Mouse (Mus musculus) embryo, embryonic 11.5 days (tissue): ENCODE results near the gene Ankrd13b.
"Not testable (repeated sequence)": the region's sequence is repeated elsewhere in the genome, so short reads cannot be mapped to it uniquely, and the experiment has no call there.

Experiments
- DNase-seq: peaks from one replicate; pipeline ENCODE4 v3.0.0-alpha.2; 2012; ENCODE audit warnings: low read depth, low spot score

The Ankrd13b gene

DNA sequence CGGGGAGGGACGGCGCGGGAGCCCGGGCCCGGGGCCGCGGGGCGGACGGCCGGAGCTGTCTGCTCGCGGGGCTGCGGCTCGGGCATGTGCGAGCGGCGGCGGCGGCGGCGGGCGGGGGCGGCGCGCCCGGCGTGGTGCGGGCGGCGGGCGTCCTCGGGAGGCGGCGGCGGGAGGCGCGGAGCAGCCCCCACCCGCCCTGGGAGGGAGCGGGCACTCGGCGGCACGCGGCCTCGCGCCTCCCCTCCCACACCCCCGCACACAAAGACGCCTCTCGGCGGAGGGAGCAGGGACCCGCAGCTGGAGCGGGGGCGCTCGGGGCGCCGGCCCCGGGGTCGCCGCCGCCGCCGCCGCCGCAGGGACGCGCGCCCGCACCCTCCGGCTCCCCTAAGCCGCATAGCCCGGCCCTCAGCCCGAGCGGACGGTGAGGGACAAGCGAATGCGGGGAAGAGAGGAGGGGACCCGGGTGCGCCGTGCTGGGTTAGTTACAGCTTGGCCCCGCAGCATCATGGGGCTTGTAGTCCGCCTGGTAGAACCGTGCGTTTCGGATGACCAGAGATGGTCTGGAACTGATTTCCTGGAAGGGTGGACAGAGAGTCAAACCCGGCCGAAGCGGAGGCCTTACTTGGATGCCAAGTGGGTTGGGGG is at the start of gene Ankrd13b:
TSS of gene Ankrd13b (minus strand) at position 88 of the 645 bp plus-strand sequence.
- no peak for DNase-seq

DNA sequence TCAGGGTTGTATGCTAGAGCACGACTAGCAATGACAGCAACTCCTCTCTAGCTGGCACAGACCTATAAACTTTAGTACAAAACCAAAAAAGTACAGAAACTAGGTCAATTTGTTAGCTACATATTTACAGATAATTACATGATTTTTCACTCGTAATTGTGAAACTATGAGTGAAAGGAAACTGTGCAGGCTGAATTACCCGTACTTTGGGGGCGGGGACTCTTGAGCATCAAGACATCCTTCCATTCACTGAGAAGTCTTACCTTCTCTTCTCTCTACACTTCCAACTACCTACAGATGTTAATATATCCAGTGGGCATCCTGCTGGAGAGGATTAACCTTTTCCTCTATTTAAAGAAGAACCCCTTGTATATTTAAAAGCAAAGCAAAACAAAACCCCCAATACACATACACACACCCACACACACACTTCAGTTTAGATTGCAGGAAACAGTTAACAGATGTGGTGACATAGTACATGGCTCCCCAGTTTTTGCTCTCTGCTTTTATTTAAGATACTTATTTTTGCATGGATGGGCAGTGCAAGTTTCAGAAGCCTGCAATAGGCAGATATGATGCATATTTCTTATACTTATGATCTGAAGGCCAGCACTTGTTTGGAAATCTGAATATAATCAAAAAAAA is 42.8 kb upstream of the Ankrd13b start:
- DNase-seq = no peak

DNA sequence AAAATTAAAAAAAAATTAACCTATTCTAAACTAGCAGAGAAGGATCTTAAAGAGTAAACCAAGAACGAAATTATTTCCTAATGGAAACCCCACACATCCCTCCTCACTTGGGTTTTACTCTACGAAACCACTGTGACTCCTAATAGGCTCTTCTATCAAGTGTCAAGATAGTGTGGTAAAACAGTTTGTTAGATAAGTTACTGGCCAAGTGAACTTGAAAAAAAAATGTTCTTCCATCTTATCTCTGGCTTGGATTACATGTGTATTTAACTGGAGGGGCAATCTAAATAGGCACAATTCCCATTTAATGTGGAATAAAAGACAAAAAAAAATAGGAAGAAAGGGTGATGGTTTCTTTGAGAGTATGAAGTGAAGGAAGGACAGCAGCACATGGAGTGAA is 41.4 kb upstream of the Ankrd13b start:
- DNase-seq = no peak

DNA sequence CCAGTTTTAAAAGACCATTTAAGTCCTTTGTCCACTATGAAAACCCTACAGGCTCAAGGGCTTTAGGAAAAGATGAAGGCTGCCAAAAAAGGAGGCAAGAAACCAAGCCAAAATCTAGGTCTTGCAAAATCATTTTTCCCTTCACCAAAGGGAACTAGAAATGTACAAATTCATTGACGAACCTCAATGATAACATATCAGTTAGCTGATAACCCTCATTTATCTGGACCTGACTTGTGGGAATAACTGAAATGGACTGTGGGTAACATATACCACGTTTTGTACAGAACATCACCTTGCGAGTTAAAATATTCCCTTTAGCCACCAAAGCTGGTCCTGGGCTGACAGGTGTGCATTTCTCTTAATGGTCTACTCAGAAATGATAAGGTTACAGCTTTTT is 40.2 kb upstream of the Ankrd13b start:
- DNase-seq = no peak

DNA sequence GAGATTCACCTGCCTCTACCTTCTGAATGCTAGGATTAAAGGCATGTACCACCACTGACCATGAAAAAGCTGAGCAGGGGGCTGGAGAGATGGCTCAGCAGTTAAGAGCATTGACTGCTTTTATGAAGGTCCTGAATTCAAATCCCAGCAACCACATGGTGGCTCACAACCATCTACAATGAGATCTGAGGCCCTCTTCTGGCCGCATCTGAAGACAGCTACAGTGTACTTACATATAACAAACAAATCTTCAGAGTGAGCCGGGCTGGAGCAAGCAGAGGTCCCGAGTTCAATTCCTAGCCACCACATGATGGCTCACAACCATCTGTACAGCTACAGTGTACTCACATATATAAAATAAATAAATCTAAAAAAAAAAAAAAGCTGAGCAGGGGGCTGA is 38.9 kb upstream of the Ankrd13b start:
- not testable (repeated sequence) for DNase-seq

DNA sequence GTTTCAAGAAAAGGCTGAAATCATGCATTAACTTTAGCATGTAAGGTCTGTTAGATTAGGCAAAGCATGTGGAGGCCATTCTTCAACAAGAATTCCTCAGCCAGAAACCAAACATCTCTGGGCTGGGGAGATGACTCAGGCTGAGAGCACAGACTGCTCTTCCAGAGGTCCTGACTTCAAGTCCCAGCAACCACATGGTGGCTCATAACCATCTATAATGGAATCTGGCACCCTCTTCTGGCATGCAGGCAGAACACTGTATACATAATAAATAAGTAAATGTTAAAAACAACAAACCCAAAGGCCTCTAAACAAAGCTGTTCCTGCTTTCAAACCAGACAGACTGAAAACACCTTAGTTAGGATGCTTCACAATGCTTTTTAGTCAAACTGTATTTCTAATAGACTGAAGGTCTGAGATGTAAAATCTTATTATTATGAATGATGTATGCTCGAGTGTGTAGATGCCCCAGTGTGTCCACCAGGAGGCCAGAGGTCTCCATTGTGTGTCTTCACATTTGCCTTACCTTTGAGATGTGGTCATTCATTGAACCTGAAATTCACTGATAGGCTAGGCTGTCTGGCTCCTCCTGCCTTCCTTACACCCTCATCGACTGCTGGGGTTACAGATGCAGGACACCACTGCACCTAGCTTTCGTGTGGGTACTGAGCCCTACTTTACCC is 36.5 kb upstream of the Ankrd13b start:
- no peak for DNase-seq

DNA sequence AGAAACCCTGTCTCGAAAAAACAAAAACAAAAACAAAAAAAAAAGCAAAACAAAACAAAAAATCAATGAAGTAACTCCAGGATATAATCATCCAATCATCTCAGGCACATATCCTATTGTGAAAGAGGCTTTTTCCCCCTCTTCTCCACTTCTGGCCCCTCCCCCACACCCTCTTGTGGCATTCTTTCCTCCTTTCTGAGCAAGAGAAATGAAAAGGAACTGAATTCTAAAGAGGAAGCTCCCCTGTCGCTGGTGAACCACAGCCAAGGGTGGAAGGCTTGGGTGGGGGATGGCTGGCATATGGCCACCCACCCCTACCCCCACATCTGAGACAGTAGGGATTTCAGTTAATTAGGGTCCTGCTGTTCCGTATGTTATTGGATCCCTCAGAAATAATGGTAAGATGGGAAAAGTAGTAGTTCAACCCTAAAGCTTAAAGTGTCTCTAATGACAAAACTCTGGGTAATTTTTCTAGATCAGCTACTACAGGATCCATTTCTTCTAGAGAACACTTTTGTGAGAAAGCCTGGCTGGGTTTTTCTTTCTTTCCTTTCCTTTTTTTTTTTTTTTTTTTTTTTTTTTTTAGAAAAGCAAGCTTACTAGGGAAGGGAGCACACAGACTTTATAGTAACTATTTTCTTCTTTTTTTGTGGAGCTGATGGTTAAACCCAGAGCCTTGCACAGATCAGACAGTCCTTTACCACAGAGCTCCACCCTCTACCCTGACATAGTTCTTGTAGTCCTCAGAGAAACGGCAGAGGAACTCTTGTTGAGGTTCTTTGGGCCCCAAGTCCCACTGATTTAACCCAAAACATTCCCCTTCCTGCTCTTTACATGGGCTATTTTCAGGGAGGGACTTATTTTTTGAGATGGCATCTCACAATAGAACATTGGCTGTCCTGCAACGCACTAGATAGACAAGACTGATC is 31.4 kb upstream of the Ankrd13b start:
- DNase-seq = no peak

DNA sequence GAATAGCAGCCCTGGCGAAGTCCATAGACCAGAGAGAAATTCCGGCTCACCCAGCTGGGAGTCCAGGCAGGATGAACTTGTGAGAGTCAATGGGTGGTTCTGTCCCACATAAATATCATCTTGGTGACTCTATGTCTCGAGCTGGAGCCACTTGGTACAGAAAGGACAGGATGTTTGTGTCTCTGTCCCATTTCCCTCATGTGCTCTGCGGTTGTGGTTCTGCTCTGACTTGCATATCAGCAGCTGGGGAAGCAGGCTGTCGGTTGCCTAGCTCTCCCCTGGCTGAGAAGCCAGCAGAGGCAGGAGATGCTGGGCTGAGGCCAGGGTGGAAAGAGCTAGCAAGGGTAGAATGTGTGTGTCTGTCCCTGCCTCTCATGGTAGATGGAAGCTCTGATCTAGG is 29.6 kb upstream of the Ankrd13b start, which contains the start of gene Gm10392:
TSS of gene Gm10392 (minus strand) at position 156 of the 400 bp plus-strand sequence.
- no peak for DNase-seq

DNA sequence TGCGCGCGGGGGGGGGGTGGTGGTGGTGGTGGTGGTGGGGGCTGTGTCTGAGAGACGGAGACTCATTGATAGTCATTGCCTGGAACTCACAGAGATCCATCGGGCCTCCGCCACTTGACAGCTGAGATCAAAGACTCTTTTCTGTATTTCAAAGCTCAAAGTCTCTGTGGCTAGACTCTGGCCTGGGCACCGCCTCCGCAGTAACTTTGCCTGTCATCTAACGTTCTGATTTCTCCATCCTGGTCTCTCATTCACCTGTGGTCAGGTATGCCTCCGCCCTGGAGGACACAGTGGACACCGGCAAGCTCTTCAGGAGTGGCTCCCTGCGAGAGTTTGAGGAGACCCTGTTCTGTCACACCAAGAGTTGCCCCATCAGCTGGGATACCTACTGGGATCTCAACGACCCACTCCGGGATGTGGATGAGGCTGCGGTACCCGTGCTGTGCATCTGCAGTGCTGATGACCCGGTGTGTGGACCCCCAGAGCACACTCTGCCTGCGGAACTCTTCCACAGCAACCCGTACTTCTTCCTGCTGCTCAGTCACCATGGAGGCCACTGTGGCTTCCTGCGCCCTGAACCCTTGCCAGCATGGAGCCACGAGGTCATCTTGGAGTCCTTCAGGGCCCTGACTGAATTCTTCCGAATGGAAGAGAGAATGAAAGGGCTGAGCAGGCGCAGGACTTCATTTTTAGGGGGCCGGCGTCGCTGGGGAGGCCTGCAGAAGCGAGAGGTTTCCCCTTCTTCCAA is 28.7 kb upstream of the Ankrd13b start:
- no peak for DNase-seq

DNA sequence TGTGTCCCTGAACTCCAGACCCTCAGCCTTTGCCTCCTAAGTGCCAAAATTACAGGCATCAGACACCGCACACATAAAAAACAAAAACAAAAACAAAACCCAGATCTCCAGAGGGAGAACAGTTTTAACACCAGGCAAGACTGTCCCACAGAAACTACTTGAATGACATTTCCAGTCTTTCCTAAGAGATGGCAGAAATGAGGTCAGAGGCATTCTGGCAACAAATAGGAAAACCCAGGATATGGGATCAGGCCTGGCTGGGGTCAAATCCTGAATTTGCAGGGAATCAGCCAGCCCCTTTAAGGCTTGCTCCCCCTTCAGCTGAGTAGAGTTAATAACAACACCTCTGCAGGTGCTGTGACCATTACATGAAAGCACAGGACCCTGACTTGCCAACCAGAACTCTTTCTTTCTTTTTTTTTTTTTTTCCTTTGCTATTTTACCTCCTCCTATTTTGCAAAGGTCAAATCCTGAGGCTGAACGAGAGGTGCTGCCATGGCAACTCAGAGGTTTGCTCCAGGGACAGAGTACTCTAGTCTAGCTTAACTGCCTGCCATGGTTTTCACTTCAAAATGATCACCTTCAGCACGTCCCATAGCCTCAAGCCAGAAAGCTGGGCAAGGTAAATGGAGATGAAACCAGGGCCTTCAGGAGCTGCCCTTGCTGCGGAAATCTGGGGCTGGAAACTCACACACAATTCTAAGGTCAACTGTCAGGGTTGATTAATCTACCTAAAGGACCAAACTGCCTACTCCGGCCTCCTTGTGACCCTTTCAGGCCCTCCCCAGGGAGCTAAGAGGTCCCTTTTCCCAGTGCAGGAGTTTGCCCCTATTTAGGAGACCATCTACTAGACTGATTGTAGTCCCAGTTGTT is 27.3 kb upstream of the Ankrd13b start:
- DNase-seq = no peak

DNA sequence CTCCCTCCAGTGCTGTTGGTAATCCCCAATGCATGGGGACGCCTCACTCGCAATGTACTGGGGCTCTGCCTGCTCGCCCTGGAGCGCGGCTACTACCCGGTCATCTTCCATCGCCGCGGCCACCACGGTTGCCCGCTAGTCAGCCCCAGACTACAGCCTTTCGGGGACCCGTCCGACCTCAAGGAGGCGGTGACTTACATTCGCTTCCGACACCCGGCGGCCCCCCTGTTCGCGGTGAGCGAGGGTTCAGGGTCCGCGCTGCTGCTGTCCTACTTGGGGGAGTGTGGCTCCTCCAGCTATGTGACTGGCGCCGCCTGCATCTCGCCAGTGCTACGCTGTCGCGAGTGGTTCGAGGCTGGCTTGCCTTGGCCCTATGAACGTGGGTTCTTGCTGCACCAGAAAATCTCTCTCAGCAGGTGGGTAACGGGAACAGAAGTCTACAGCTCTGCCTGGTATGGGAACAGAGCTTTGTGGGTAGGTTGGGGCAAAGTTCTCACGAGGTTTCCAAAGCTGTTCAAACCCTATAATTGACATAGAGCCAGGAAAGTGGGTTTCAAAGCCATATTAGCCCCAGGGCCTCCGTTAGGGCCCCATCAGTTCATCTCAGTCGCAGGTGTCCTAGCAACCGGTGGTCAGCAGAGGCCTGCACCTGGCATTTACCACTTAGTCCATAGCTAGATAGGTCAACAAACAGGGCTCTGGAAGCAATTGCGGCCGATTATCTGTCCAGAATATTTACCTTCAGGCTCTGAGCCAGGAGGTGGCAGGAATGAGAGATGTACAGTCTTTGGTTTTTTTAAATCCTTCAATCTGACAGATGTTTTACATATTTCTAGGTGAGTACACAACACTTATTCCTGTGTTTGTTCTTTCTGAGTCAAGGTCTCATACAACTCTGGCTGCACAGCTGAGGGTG is 26.4 kb upstream of the Ankrd13b start, which contains the start of gene Trp53i13:
TSS of gene Trp53i13 (minus strand) at position 344 of the 916 bp plus-strand sequence.
- no peak for DNase-seq

DNA sequence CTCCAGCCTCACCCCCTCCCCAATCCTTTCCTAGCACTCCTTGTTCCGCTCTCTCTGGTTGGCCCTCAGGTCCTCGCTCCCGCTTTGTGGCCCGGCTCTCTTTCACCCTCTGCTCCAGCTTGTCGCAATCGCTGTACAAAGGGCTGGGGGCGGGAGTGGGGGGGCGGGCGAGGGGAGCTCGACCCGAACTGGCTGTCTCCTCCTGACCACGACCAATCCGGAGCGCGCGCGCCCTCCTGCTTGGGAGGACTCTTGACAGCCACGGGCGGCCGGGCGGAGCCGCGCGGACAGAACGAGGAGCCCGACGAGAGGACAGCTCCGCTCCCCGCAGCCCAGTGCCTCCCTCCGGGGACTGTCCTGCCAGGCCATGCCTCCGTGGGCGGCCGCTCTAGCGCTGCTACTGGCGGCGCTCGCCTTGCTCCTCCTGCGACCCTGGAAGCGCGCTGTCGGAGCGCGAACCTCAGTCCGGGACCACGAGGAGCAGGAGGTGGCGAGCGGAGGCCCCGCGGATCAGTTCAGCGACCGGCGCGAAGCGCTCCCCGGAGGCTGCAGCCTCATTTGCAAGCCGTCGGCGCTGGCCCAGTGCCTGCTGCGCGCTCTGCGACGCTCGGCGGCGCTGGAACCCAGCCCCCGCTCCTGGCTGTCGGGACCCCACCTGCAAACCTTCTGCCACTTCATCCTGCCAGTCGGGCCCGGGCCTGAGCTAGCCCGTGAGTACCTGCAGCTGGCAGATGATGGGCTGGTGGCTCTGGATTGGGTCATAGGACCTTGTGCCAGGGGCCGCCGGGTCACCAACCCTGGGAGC is 25.6 kb upstream of the Ankrd13b start, which contains the start of gene Abhd15:
TSS of gene Abhd15 (plus strand) at position 290 of the 805 bp plus-strand sequence.
- DNase-seq = no peak

DNA sequence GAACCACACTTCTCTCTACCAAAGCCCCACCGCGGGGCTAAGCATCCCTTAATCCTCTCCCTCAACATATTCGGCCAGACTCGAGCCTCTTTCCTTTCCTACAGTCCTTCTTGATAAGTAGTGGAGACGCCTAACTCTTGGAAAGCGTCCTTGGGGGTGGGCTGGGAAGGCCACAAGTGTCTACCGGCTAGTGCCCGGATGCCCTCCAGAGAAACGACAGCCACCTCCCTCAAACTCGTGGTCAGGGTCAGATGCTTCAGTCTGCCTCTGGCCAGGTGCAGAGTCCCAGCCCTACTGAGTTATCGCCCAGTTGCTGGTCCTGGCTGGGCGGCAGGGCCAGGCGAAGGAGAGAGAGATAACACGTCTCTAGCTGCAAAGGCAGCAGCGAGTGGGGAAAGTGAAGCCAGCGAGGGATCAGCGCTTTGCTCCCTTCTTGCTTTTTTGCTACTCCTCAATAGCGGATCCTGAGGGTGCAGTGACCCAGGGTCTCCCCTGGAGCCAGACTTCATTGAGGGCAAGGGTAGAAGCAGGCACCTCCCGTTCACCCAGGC is 24.9 kb upstream of the Ankrd13b start:
- no peak for DNase-seq

DNA sequence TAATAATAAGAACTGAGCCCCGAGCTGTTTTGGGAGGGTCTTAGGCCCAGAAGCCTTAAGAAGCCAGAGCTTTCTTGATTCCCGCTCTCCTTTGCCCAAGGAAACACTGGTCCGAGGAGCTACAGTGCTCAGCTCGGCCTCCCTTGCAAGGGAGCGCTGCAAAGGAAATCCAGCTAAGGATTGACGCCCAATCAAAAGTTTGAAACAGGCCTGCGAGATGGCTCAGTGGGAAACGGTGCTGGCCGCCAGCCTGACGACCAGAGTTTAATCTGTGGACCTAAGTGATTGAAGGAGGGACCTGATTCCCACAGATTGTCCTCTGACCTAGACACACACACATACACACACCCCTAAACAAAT is 24.3 kb upstream of the Ankrd13b start:
- no peak for DNase-seq

DNA sequence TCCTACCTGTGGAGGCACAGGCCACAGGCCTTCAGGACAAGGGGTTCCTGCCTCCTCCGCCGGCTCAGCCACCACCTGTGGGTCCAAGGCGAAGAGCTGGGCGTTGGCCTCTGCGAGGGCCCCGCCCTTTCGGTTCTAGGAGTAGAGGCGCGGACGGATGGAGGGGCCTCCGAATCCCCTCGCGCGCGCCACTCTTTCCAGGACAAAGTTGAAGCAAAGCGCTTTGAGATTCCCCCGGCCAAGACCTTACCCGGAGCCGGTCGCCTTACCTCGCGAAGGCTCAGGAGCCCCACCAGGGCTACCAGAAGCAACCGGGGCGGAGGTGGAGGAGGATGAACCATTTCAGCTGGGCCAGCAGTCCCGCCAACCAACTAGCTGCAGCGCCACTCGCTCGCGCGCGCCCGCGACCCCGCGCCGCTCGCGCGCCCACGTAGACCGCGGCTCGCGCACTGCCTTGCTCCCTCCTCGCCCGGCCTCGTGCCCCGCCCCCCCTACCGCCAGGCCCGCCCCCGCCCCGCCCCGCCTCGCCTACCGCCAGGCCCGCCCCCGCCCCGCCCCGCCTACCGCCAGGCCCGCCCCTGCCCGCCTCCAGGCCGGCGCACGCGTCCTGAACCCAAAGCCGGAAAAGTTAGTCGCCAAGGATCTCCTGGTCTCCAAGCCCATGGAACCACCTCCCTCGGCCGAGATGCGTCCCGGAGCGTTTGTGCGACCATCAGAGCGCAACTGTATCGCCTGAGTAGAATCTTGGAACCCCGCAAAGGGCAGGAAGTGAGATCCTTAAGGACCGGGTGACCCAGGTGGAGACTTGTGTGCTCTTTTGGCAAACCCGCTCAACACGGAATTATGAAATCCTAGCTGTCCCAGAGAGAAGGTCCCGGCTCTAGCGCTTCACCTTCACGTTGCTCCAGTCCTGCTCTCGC is 23.7 kb upstream of the Ankrd13b start:
- peak; percentile 80 for DNase-seq

DNA sequence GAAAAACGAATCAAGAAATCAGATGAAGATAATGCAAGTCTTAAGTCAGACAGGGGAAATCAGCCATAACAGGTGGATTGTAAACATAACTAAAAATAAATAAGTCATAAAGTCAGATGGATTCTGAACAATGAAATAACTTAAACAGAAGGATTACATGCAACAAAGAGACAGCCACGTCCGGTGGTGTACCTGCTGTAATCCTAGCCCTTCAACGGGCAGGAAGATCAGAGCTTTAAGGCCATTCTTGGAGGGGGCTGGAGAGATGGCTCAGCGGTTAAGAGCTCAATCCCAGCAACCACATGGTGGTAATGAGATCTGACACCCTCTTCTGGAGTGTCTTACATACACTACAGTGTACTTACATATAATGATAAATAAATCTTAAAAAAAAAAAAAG is 21.9 kb upstream of the Ankrd13b start:
- DNase-seq = no peak
